Comparison of ENCODE assay signal across 28 mouse cellular contexts in the genomic region with DNA sequence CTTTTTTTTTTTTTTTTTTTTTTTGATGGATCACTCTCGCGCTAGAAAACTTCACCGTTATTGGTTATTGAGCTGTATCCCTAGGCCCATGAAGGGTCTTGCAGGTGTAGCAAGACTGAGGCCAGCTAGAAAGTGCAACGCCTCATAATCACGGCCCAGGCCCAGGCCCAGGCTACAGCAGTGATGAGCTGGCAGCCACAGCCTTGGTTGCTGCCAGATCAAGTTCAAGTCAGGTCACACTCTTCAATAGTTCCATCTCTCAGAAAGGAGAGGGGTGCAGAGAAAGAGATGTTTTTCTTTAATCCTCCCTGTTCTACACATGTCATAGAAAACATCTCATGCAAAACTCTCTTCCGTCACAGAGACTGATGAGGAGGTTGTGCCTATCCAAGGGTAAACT. TPM values are rescaled to one million over a fixed set of nuclear protein-coding genes. Genes with fewer than 3 reads are reported as not detected.
DNase-seq lines count a peak whose midpoint lies in the region; ATAC-seq and TF ChIP-seq lines count a peak whose summit lies in the region.
"Had no signal": no experiment of that assay in that cellular context is flagged by ENCODE, and none has a peak within 500 bp of the region (broad histone marks: within the 10 kb centered on the region; RNA-seq: fewer than 3 reads in every experiment).

No protein-coding gene starts in this region.

- intact Hi-C loops in heart, postnatal 14 days (cut with DNase I): no loop called here
- intact Hi-C loops in gastrocnemius, adult 2 months (cut with DNase I): no loop called here

- TF ChIP-seq POLR2A in cerebellum, adult 2 months (IDR thresholded peaks at IDR 0.05; ENCODE audit: borderline replicate concordance, insufficient read depth, low read length): no peak

- peak; percentile 47 to 64 for DNase-seq in cerebellum, postnatal 10 days
- no peak for DNase-seq in cerebellum, adult 2 months
- DNase-seq in heart, postnatal 14 days: peak; percentile 29 to 54
- DNase-seq in adrenal gland, postnatal 25 days: peak; percentile 21
- DNase-seq in gastrocnemius, adult 2 months: peak; percentile 58
- DNase-seq in Muller cell, postnatal 12 days (ENCODE audit: inconsistent ontology term): no peak
- DNase-seq: cerebellum, adult 11-12 months; cerebellum, postnatal 25 days; kidney, adult 8-10 months; kidney, postnatal 10 days; layer of hippocampus, adult 9-11 months; liver; right cerebral cortex, postnatal 25 days had no signal

- no peak overlapping the region for H3K27ac ChIP-seq in cerebellum, adult 2 months (ENCODE audit: insufficient read depth, low read length)
- no peak overlapping the region for H3K27ac ChIP-seq in heart, embryonic 12.5 days (ENCODE audit: poor library complexity, severe bottlenecking)
- peak overlapping the region; percentile 56 for H3K27ac ChIP-seq in gastrocnemius, adult 2 months
- H3K27ac ChIP-seq in hindbrain, embryonic 16.5 days (ENCODE audit: low read depth, low read length): no peak overlapping the region
- H3K27ac ChIP-seq: embryonic facial prominence, embryonic 12.5 days; forebrain, embryonic 10.5 days; forebrain, embryonic 15.5 days; heart, adult 2 months; hindbrain, embryonic 10.5 days; lung, embryonic 15.5 days; midbrain, embryonic 10.5 days; midbrain, embryonic 15.5 days; neural tube, embryonic 15.5 days; stomach, embryonic 15.5 days had no signal

- H3K4me1 ChIP-seq in cerebellum, adult 2 months (ENCODE audit: control insufficient read depth, insufficient read depth, low read length): no peaks in the 10 kb centered on the region
- H3K4me1 ChIP-seq in heart, embryonic 12.5 days (replicated peaks): no peaks in the 10 kb centered on the region
- no peaks in the 10 kb centered on the region; the same call in 1 of the 2 replicates for H3K4me1 ChIP-seq in hindbrain, embryonic 16.5 days (ENCODE audit: control insufficient read depth, insufficient read depth, low read depth, low read length)
- H3K4me1 ChIP-seq: lung, embryonic 15.5 days; midbrain, embryonic 15.5 days; stomach, embryonic 15.5 days had no signal

- no peak for ATAC-seq in heart, embryonic 12.5 days (ENCODE audit: insufficient number of reproducible peaks, low FRiP score)
- no peak for ATAC-seq in hindbrain, embryonic 16.5 days
- ATAC-seq: CD4-positive, CD25-positive, alpha-beta regulatory T cell, adult 4 months; forebrain, embryonic 15.5 days; intestine, embryonic 16.5 days; midbrain, embryonic 15.5 days had no signal

- no peak overlapping the region for H3K9ac ChIP-seq in heart, embryonic 12.5 days
- no peak overlapping the region for H3K9ac ChIP-seq in hindbrain, embryonic 16.5 days (ENCODE audit: low read depth, low read length)
- H3K9ac ChIP-seq: embryonic facial prominence, embryonic 12.5 days; forebrain, embryonic 15.5 days; lung, embryonic 15.5 days; midbrain, embryonic 15.5 days; neural tube, embryonic 15.5 days; stomach, embryonic 15.5 days had no signal

- no peaks in the 10 kb centered on the region for H3K9me3 ChIP-seq in heart, embryonic 12.5 days (replicated peaks)
- H3K9me3 ChIP-seq in hindbrain, embryonic 16.5 days (ENCODE audit: control insufficient read depth, low read length): no peaks in the 10 kb centered on the region
- H3K9me3 ChIP-seq: embryonic facial prominence, embryonic 12.5 days; forebrain, embryonic 10.5 days; forebrain, embryonic 15.5 days; hindbrain, embryonic 10.5 days; lung, embryonic 15.5 days; midbrain, embryonic 10.5 days; midbrain, embryonic 15.5 days; neural tube, embryonic 15.5 days; stomach, embryonic 15.5 days had no signal

- no peak overlapping the region for H3K4me3 ChIP-seq in cerebellum, adult 2 months (replicated peaks; ENCODE audit: insufficient read depth, low read depth, low read length)
- H3K4me3 ChIP-seq in heart, embryonic 12.5 days: no peak overlapping the region
- H3K4me3 ChIP-seq in gastrocnemius, adult 2 months: no peak overlapping the region
- no peak overlapping the region for H3K4me3 ChIP-seq in hindbrain, embryonic 16.5 days (ENCODE audit: low read length)
- H3K4me3 ChIP-seq: embryonic facial prominence, embryonic 12.5 days; forebrain, embryonic 10.5 days; forebrain, embryonic 15.5 days; heart, adult 2 months; hindbrain, embryonic 10.5 days; lung, embryonic 15.5 days; midbrain, embryonic 10.5 days; midbrain, embryonic 15.5 days; neural tube, embryonic 15.5 days; stomach, embryonic 15.5 days had no signal

- 57% methylated on average over 6 of the region's 6 CpGs for WGBS in cerebellum, adult 2 months
- 93% methylated on average over 6 of the region's 6 CpGs for WGBS in heart, embryonic 12.5 days
- 96% methylated on average over 6 of the region's 6 CpGs for WGBS in hindbrain, embryonic 16.5 days

- no peak for TF ChIP-seq CTCF in cerebellum, adult 2 months (IDR thresholded peaks at IDR 0.05; ENCODE audit: borderline replicate concordance, insufficient read depth, low read depth, low read length)
- TF ChIP-seq CTCF in gastrocnemius, adult 2 months (IDR thresholded peaks at IDR 0.05): no peak

- no peaks in the 10 kb centered on the region for H3K36me3 ChIP-seq in heart, embryonic 12.5 days
- no peaks in the 10 kb centered on the region for H3K36me3 ChIP-seq in hindbrain, embryonic 16.5 days (ENCODE audit: control insufficient read depth, insufficient read depth, low read length)
- H3K36me3 ChIP-seq: embryonic facial prominence, embryonic 12.5 days; forebrain, embryonic 10.5 days; forebrain, embryonic 15.5 days; hindbrain, embryonic 10.5 days; lung, embryonic 15.5 days; midbrain, embryonic 10.5 days; midbrain, embryonic 15.5 days; neural tube, embryonic 15.5 days; stomach, embryonic 15.5 days had no signal

- H3K27me3 ChIP-seq in cerebellum, adult 2 months (ENCODE audit: control insufficient read depth, insufficient read depth, low read length): no peaks in the 10 kb centered on the region
- no peaks in the 10 kb centered on the region for H3K27me3 ChIP-seq in heart, embryonic 12.5 days (replicated peaks)
- H3K27me3 ChIP-seq in hindbrain, embryonic 16.5 days (replicated peaks; ENCODE audit: control insufficient read depth, insufficient read depth, low read length): no peaks in the 10 kb centered on the region
- H3K27me3 ChIP-seq: embryonic facial prominence, embryonic 12.5 days; forebrain, embryonic 15.5 days; lung, embryonic 15.5 days; midbrain, embryonic 15.5 days; neural tube, embryonic 15.5 days; stomach, embryonic 15.5 days had no signal

- no peak overlapping the region for H3K4me2 ChIP-seq in heart, embryonic 12.5 days
- H3K4me2 ChIP-seq in hindbrain, embryonic 16.5 days (ENCODE audit: low read length): no peak overlapping the region
- H3K4me2 ChIP-seq: embryonic facial prominence, embryonic 12.5 days; forebrain, embryonic 15.5 days; lung, embryonic 15.5 days; midbrain, embryonic 15.5 days; neural tube, embryonic 15.5 days; stomach, embryonic 15.5 days had no signal

RNA-seq across cellular contexts. Expression of a gene that starts 13.3 kb away (rescaled TPM):
- 123 and 125 TPM in 2 replicates for polyA plus RNA-seq in cerebellum, adult 2 months (2012; rRNA removed)
- total RNA-seq in heart, postnatal 14 days (2021): 10 to 100 TPM; 69.1 to 70.7 TPM
- polyA plus RNA-seq in heart, embryonic 12.5 days (2016; fragmentation: Nextera tagmentation; extraction: Ambion mirVana): 186 and 193 TPM in 2 replicates
- total RNA-seq in adrenal gland, postnatal 25 days (2021): 133 and 158 TPM in 2 replicates
- total RNA-seq in gastrocnemius, adult 2 months (2021): 10 to 100 TPM; 49.1 to 73.5 TPM
- 333 and 334 TPM in 2 replicates for polyA plus RNA-seq in hindbrain, embryonic 16.5 days (2015; fragmentation: Nextera tagmentation; extraction: Ambion mirVana)

RNA-seq across cellular contexts. Expression of a gene that starts 41.0 kb away (rescaled TPM):
- polyA plus RNA-seq in cerebellum, adult 2 months (2012; rRNA removed): 55.2 and 59.3 TPM in 2 replicates
- 10 to 100 TPM; 36.8 to 38.2 TPM for total RNA-seq in heart, postnatal 14 days (2021)
- 39.9 and 41.9 TPM in 2 replicates for polyA plus RNA-seq in heart, embryonic 12.5 days (2016; fragmentation: Nextera tagmentation; extraction: Ambion mirVana)
- 82.9 and 84.1 TPM in 2 replicates for total RNA-seq in adrenal gland, postnatal 25 days (2021)
- total RNA-seq in gastrocnemius, adult 2 months (2021): 10 to 100 TPM; 63.2 to 72.3 TPM
- polyA plus RNA-seq in hindbrain, embryonic 16.5 days (2015; fragmentation: Nextera tagmentation; extraction: Ambion mirVana): 35.7 and 40.1 TPM in 2 replicates

RNA-seq across cellular contexts. Expression of a gene that starts 53.1 kb away (rescaled TPM):
- polyA plus RNA-seq in cerebellum, adult 2 months (2012; rRNA removed): 9.1 and 11.1 TPM in 2 replicates
- 1 to 10 TPM; 3.6 to 3.8 TPM for total RNA-seq in heart, postnatal 14 days (2021)
- 1.0 TPM in 2 replicates for polyA plus RNA-seq in heart, embryonic 12.5 days (2016; fragmentation: Nextera tagmentation; extraction: Ambion mirVana)
- 4.6 and 6.5 TPM in 2 replicates for total RNA-seq in adrenal gland, postnatal 25 days (2021)
- 1 to 10 TPM; 3.9 to 5.1 TPM for total RNA-seq in gastrocnemius, adult 2 months (2021)
- 19.7 and 24.9 TPM in 2 replicates for polyA plus RNA-seq in hindbrain, embryonic 16.5 days (2015; fragmentation: Nextera tagmentation; extraction: Ambion mirVana)
- total RNA-seq: megakaryocyte progenitor cell, adult 5-6 weeks had no signal

Comparison
In these comparisons a context has a peak if more than half of its experiments do, and no peak if none do; other contexts are left out.
1. DNase-seq: peak in cerebellum, postnatal 10 days (2 of 2), heart, postnatal 14 days (2 of 2), adrenal gland, postnatal 25 days (single experiment) and gastrocnemius, adult 2 months (single experiment); none in cerebellum, adult 2 months (0 of 2) and Muller cell, postnatal 12 days (single experiment).